Mouse (Mus musculus): ENCODE measurements around the gene Tmem213. TPM values are rescaled to one million over a fixed set of nuclear protein-coding genes. Genes with fewer than 3 reads are reported as not detected.

Gene Tmem213
- total and polyA plus RNA-seq, 3 experiments: not detected

DNA sequence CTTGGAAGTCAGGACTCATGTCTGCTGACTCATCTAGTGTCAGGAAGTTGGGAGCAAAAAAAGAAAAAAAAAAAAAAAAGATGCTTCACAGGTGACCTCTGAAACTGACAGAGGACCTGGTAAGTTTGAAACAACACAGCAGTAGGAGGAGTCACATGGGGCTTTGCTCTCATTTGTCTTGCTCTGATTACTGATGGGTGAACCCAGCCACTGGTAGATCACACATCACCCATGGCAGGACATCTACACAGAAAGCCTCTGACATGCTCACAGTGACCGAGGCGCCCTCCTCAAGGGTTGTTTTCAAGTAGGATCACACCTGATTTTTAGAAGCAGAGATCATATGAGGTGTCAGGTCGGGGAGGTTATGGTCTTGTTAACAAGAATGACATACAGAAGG is 16.4 kb downstream of the Tmem213 start:
- TF ChIP-seq HCFC1 (IDR thresholded peaks at IDR 0.05; ENCODE audit: low read depth, low read length) (no peak), USF1 (IDR thresholded peaks at IDR 0.05; ENCODE audit: low read depth, low read length) (no peak), CHD2 (IDR thresholded peaks at IDR 0.05; ENCODE audit: low read length) (no peak), POLR2A (IDR thresholded peaks at IDR 0.05; ENCODE audit: control insufficient read depth in 1 of 2, insufficient read depth in 1 of 2, low read depth in 1 of 2, low read length in 2 of 2, poor library complexity in 1 of 2) (no peak), ZC3H11A (IDR thresholded peaks at IDR 0.05; ENCODE audit: low read depth, low read length) (no peak), MYB (IDR thresholded peaks at IDR 0.05; ENCODE audit: low read depth, low read length) (no peak), MYC (IDR thresholded peaks at IDR 0.05; ENCODE audit: low read depth, low read length) (no peak), KAT2A (conservative IDR thresholded peaks at IDR 0.05; ENCODE audit: low read depth, low read length) (no peak), POLR2AphosphoS5 (IDR thresholded peaks at IDR 0.05; ENCODE audit: borderline replicate concordance, low read depth, low read length) (no peak), MEF2A (IDR thresholded peaks at IDR 0.05; ENCODE audit: extremely low read depth, insufficient replicate concordance, low read depth, low read length, poor library complexity, severe bottlenecking) (no peak), GATA1 (IDR thresholded peaks at IDR 0.05; ENCODE audit: low read depth, low read length) (no peak)
- no peaks in the 10 kb centered on the region for H3K9me3 ChIP-seq (replicated peaks; ENCODE audit: insufficient read depth, low read length)
- no peak overlapping the region for H3K27ac ChIP-seq (ENCODE audit: control insufficient read depth, low read depth, low read length)
- no peak for DNase-seq (ENCODE audit: low read depth, low spot score)
- no peaks in the 10 kb centered on the region for H3K36me3 ChIP-seq (ENCODE audit: control insufficient read depth in 1 of 2, insufficient read depth in 2 of 2, low read length in 2 of 2)
- H3K79me2 ChIP-seq (ENCODE audit: control insufficient read depth, insufficient read depth, low read length, poor library complexity): no peaks in the 10 kb centered on the region
- H3K9ac ChIP-seq (ENCODE audit: control insufficient read depth, low read depth, low read length, poor library complexity, severe bottlenecking): no peak overlapping the region
- H3K4me3 ChIP-seq (ENCODE audit: control insufficient read depth in 1 of 2, insufficient read depth in 1 of 2, low read depth in 2 of 2, low read length in 2 of 2): no peak overlapping the region
- H3K4me1 ChIP-seq (ENCODE audit: control insufficient read depth in 1 of 2, insufficient read depth in 2 of 2, low read length in 2 of 2): no peaks in the 10 kb centered on the region
- no peaks in the 10 kb centered on the region for H3K27me3 ChIP-seq (ENCODE audit: control insufficient read depth in 1 of 2, insufficient read depth in 2 of 2, low read length in 2 of 2)

DNA sequence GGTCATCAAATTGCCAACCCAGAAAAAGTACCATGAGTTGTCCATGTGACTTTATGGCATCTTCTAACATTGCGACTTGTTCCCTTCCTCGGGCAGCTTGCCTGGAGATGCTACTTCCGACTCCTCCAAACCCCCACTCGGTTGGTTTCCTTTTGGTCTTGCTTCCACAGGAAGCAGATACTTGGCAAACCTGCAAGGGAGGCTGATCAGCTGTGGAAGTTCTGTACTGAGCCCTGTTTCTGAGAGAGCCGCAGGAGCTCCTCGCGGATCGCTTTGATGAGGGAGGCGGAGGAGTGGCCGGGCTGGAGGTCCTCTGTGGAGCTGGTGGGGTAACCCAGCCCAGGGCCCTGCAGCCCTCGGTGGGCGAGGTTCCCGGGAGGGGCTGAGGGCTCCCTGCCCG is 19.1 kb downstream of the Tmem213 start:
- no peak for DNase-seq (ENCODE audit: low read depth, low spot score)
- H3K4me1 ChIP-seq (ENCODE audit: control insufficient read depth in 1 of 2, insufficient read depth in 2 of 2, low read length in 2 of 2): no peaks in the 10 kb centered on the region
- H3K36me3 ChIP-seq (ENCODE audit: control insufficient read depth in 1 of 2, insufficient read depth in 2 of 2, low read length in 2 of 2): no peaks in the 10 kb centered on the region
- no peaks in the 10 kb centered on the region for H3K27me3 ChIP-seq (ENCODE audit: control insufficient read depth in 1 of 2, insufficient read depth in 2 of 2, low read length in 2 of 2)
- H3K9me3 ChIP-seq (replicated peaks; ENCODE audit: insufficient read depth, low read length): no peaks in the 10 kb centered on the region
- no peak overlapping the region for H3K27ac ChIP-seq (ENCODE audit: control insufficient read depth, low read depth, low read length)
- no peak overlapping the region for H3K9ac ChIP-seq (ENCODE audit: control insufficient read depth, low read depth, low read length, poor library complexity, severe bottlenecking)
- no peak overlapping the region for H3K4me3 ChIP-seq (ENCODE audit: control insufficient read depth in 1 of 2, insufficient read depth in 1 of 2, low read depth in 2 of 2, low read length in 2 of 2)
- TF ChIP-seq ZC3H11A (IDR thresholded peaks at IDR 0.05; ENCODE audit: low read depth, low read length): no peak
- TF ChIP-seq MYC (IDR thresholded peaks at IDR 0.05; ENCODE audit: low read depth, low read length): no peak
- no peak for TF ChIP-seq JUND (IDR thresholded peaks at IDR 0.05; ENCODE audit: low read depth, low read length)
- TF ChIP-seq GABPA (IDR thresholded peaks at IDR 0.05; ENCODE audit: low read depth, low read length): no peak
- TF ChIP-seq POLR2AphosphoS2 (IDR thresholded peaks at IDR 0.05; ENCODE audit: low read length): no peak
- no peak for TF ChIP-seq MEF2A (IDR thresholded peaks at IDR 0.05; ENCODE audit: extremely low read depth, insufficient replicate concordance, low read depth, low read length, poor library complexity, severe bottlenecking)
- TF ChIP-seq MAX (IDR thresholded peaks at IDR 0.05; ENCODE audit: low read length): no peak
- TF ChIP-seq CTCF (IDR thresholded peaks at IDR 0.05 in 2 of 3, conservative IDR thresholded peaks at IDR 0.05 in 1 of 3; ENCODE audit: control insufficient read depth in 1 of 3, insufficient read depth in 1 of 3, low read depth in 2 of 3, low read length in 3 of 3, poor library complexity in 1 of 3, severe bottlenecking in 1 of 3): no peak
- TF ChIP-seq MXI1 (IDR thresholded peaks at IDR 0.05; ENCODE audit: low read depth, low read length): no peak
- no peak for TF ChIP-seq TAL1 (IDR thresholded peaks at IDR 0.05; ENCODE audit: low read length)
- TF ChIP-seq E2F4 (IDR thresholded peaks at IDR 0.05; ENCODE audit: borderline replicate concordance, low read depth, low read length): no peak
- TF ChIP-seq USF1 (IDR thresholded peaks at IDR 0.05; ENCODE audit: low read depth, low read length): no peak
- no peak for TF ChIP-seq UBTF (IDR thresholded peaks at IDR 0.05; ENCODE audit: borderline replicate concordance, insufficient read depth, low read depth, low read length)
- TF ChIP-seq GATA1 (IDR thresholded peaks at IDR 0.05; ENCODE audit: low read depth, low read length): no peak
- TF ChIP-seq MAZ (IDR thresholded peaks at IDR 0.05; ENCODE audit: low read depth, low read length): no peak
- TF ChIP-seq RAD21 (IDR thresholded peaks at IDR 0.05; ENCODE audit: low read depth, low read length): no peak
- no peak for TF ChIP-seq EP300 (IDR thresholded peaks at IDR 0.05; ENCODE audit: low read depth in 1 of 2, low read length in 2 of 2)
- no peak for TF ChIP-seq ZMIZ1 (IDR thresholded peaks at IDR 0.05; ENCODE audit: low read depth, low read length)
- TF ChIP-seq ELF1 (IDR thresholded peaks at IDR 0.05; ENCODE audit: low read depth, low read length): no peak
- no peaks in the 10 kb centered on the region for H3K79me2 ChIP-seq (ENCODE audit: control insufficient read depth, insufficient read depth, low read length, poor library complexity)

Data from MEL (cell line).